Mouse (Mus musculus) urinary bladder, postnatal 14 days (tissue): Measurements from ENCODE around the gene Ncapg.
A peak's percentile ranks its signal among the peaks of the same experiment; 100 is the strongest.
"Not testable (repeated sequence)": the region's sequence is repeated elsewhere in the genome, so short reads cannot be mapped to it uniquely, and the experiment has no call there.

Experiments used
- DNase-seq: peaks from one replicate; pipeline ENCODE4 v3.0.0; 2021; ENCODE audit warnings: low spot score

The Ncapg gene

DNA sequence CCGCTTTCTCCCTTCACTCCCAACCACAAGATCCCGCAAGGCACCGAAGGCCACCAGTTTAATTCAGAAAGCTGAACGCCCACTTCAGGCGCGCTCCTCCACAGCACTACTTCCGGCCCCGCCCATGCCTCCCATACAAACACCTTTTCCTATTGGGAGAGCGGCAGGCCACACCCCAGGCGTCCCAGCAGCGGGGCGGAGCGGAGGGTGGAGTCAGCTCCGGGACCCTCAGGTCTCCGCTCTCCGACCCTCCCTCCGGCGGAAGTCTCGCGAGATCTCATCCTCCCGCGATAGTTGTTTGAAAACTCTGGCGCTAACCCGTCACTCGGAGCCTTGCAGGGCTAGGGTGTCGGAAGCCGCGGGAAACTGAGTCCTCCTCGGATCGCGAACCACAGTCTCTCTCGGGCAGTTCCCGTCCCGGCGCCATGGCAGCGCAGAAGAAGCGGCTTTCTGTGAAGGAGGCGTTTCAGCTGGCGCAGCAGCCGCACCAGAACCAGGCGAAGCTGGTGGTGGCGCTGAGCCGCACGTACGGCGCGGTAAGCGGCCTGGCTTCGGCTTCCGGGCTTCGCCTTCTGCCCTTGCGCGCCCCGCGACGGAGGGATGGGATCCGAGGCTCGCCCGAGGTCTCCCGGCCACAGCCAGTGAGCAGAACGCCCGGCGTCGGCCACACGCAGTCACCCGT lies at the start of gene Ncapg:
TSS of gene Ncapg (plus strand) at position 322 of the 682 bp plus-strand sequence.
- peak; percentile 100 for DNase-seq

DNA sequence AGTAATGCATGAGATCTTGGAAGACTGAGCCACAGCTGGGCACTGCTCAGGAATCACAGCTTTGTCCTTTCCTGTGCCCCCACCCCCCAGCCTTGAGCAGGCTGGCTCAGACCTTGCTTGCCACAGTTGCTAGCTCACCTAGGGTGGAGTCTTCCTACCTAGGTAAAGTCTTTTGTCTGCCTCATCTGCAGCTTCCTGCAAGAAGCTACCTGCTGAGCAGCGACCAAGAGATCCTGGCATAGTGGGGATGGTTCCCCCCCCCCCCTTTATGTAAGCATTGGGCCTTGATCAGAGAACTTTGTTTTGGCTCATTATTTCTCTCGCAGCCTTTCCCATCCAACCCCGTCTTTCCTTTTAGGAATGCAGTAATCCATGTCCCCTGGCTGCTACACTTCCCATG lies 48.2 kb upstream of the Ncapg start:
- DNase-seq = no peak

DNA sequence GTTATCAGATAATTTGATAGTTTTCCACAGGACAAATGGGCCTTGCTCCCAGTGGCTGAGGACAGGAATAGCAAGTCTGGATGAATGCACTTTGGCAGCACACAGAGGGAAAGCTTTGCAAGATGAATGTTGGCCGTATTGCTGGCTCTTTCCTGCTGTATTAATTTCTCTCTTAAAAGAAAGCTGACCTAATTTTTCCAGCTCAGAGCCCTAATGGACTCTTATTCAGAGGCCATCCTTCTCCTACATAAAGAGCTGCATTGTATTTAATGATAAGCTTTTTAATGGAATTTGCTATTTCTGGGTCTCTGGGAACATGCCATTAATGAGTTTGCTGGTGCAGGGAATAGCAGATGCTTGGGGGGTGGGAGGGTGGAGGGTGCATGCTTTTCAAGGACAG lies 41.9 kb upstream of the Ncapg start:
- DNase-seq = no peak

DNA sequence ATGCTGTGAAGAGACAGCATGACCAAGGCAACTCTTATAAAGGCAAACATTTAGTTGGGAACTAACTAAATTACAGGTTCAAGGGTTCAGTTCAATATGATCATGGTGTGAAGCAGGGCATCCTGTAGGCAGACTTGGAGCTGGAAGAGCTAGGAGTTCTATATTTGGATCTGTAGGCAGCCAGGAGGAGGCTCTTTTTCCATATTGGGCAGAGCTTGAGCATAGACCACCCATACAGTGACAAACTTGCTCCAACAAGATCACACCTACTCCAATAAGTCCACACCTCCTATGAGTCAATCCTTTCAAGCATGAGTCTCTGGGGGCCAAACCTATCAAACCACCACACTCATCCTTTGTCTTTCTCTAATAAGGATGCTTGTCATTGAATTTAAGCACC lies 40.2 kb upstream of the Ncapg start:
- DNase-seq = no peak

DNA sequence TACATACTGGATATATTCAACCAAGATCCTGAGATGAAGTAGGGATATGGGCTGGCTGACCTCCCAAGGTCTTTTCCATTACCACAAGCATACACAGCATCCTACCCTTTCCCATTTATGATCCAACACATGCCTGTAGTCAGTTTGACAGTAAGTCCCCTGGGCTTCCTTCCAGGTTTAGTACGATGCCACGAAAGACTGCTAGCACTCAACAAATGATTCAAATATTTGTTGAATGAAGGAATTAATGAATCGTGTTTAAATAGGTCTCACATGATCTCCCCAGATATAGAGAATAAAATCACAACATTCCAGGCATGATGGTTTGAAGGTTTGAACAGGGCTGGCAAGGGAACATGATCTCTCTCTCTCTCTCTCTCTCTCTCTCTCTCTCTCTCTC lies 31.3 kb upstream of the Ncapg start:
- no peak for DNase-seq

DNA sequence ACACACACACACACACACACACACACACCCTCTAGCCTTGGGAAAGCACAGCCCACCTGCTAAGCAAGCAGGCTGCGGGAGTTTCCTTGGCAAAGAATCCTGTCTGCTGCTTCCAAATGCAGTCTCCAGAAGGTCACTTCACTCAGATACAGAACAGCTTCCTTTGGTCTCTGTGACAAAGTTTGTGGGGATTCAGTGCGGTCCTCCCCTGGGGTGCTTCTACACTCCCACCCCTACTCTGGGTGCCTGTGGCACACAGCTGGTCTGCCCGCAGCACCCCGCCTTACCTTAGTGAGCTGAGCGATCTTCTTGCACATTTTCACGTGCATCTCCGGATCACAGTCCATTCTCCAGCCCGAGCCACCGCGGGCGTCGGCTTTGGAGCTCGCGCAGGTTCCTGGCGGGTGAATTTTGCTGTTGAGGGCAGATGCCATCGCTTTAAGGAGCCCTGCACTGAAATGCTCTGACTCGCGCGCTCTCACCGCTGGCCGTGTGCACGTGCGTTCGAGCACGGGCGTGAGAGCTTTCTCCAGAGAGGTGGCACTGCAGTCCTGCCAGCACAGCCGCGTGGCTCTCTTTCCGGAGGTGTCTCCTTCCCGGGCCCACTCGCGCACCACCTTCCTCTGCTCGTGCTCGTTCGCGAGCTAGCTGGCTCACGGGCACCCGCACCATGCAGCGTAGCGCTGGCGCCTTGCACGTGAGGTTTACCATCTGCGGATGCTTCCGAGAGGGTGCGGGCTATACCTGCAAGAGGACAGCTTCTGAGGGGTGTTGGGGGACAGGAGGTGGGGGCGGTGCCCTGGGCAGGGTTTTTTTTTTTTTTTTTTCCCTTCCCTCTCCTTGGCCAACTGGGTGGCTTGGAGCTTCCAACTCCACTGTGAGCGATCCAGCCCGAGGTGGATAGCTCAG lies 30.7 kb upstream of the Ncapg start, which contains the start of gene Fam184b:
TSS of gene Fam184b (minus strand) at position 809 of the 909 bp plus-strand sequence.
- DNase-seq = peak; percentile 21

DNA sequence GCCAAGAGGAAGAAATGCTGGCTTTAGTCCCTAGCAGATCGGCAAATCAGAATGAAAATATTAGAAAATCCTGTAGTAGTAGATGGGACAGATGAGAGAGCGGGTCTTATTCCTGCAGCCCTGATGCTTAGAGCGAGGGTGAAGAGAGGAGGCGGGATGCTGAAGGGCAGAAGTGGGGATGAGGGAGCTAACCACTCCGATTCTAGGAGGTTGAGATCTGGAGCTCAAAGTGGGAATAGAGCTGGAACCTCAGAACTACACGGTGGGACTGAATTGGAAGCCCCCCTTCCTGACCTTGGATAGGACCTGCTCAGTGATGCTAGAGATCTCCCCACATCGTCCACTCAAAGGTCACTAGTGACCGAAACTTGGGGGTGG lies 30.0 kb upstream of the Ncapg start:
- DNase-seq = no peak

DNA sequence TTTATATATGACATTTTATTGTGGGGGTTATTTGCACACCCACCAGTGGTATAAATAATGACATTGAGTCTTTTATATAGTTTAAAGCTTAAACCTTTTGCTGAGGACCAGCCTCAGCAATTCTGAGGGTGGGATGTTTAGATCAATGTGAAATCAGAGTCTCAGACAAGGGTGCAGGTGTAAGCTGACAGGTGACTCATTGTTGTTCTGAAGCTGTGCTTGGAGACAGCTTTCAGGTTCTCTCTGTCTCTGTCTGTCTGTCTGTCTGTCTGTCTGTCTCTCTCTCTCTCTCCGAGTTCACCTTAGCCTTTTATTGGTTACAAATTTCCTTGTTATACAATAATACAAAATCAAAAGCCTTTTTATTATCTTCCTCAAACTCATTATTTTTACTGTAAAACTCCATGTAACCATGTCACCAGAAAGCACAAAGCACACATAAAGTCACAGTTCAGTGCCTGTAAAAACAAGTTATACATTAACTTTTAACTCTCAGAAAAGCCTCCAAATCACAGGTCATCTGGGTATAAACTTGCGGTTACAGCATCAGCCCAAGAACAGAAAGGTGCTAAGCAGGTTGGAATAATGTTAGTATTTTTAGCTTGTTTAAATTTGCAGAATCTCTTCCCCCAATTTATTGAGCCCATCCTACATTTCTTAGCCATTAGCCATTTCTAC lies 18.6 kb upstream of the Ncapg start:
- DNase-seq = no peak

DNA sequence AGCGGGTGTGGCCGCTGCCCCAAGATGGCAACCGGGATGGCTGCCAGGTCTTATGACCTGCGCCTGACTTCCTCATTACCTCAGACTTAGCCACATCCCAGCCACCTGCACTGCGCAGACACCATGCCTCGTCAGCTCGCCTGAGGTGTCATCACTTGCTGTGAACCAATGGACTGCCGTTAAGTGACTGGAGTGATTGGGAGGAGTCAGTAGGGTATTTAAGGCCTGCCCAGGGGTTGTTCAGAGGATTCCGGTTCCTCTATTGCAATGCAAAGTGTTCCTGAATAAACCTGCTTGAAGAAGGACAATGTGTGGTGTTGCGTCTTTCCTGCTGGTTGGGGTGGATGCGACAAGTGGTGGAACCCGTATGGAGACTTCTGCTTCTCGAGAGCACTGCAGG lies 11.3 kb upstream of the Ncapg start:
- DNase-seq = not testable (repeated sequence)

DNA sequence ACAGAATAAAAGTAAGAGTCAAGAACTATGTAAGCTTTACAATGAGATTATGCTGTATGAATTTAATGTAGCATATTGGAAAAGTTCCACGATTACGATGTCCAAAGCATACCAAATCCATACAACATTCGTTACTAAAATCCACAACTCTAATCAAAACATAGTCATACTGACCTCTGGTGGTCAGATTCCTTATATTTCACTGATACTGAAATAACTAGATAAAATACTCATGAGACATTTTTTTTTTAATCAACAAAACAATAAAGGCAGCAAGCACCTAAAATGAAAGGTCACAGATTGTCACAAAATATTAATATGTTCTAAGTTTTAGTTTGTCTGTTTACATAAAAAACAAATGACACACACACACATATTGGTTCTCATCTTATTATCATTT lies 1.4 kb upstream of the Ncapg start:
- DNase-seq = no peak

DNA sequence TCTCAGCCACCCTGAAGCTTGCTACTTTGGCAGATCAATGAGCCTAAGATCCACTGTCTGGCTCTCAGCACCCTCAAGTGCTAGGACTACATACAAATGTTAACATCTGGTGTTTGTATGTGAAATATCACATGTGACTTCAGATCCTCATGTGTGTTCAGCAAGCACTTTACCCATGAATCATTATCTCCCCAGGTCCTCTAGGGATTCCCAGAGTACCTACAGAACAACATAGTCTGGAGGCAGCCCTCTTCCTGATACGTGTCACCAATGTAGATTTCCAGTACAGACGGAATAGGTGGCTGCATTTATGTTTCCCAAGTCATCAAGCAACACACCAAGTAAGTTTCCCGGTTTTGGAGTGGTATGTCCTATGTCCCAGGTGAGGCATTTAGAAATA lies 888 bp upstream of the Ncapg start:
- DNase-seq = no peak

DNA sequence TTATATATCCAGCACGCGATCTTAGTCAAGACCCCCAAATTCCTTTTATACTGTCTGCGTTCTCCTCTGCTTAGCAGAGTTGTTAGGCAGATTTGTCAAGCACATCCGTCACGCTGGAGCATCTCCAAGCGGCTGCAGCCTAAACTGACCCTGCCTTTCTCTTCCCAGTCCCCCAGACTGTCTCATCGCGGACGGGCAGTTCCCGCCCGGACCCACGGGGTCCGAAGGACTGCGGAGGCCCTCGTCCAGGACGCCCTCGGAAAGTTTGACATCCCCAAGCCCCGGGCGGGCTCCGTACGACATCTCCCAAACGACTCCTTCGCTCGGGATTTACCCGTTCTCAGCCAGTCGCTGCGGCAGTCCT lies 503 bp upstream of the Ncapg start:
- no peak for DNase-seq

DNA sequence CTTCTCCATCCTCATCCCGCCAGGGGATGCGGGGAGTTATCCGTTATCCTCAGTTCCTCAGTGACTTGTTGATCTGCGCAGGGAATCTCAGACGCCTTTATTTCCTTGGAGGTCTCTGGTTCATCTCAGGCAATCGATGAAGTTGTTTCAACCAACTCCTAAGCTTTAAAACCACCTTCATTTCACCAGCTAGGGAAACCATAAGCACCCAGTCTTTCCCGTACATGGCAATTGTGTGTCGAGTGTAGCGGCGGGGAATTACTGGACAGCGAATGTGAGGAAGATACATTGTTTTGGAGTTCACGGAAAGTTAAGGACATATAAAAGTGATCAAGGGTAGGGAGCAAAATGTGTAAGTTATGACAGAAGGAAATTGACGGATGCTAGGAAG lies 556 bp downstream of the Ncapg start:
- no peak for DNase-seq

DNA sequence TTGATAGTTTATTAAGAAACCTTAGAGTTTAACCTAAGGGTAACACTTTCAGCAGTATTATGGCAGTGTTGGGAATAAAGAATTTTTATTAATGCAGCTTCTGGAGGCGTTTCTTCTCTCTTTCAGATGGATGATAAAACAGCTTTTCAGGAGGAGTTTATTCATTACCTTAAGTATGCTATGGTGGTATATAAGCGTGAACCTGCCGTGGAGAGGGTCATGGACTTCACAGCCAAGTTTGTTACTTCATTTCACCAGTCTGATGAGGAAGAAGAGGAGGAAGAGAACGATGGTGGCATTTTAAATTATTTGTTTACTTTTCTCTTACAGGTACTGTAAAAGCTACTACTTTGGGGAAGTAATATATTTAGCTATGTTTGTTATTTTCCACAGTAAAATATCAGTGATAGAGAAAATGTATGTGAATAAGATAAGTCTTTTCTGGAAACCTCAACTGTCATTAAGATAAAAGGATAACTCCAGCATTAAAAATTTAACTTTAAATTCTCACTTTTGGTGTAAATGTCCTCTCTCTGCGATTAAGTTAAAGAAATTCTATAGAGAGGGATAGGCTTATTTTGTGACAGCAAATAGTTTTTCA lies 1.3 kb downstream of the Ncapg start:
- DNase-seq = no peak

DNA sequence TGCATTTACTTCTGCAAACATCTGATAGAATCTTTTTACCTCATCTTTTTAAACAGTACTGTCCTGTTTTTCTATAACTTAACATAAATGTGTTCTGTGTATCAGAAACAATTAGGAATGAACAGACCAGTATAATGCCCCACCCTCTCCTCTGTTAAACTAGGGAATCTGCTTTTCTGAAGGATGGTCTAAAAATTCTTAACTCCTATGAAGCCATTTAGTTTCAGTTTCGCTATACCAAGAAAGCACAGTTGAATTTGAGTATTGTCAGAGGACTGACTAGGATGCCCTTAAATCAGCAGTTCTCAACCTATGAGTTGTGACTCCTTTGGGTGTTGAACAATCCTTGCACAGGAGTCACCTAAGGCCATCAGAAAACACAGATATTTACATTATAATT lies 5.3 kb downstream of the Ncapg start:
- no peak for DNase-seq

DNA sequence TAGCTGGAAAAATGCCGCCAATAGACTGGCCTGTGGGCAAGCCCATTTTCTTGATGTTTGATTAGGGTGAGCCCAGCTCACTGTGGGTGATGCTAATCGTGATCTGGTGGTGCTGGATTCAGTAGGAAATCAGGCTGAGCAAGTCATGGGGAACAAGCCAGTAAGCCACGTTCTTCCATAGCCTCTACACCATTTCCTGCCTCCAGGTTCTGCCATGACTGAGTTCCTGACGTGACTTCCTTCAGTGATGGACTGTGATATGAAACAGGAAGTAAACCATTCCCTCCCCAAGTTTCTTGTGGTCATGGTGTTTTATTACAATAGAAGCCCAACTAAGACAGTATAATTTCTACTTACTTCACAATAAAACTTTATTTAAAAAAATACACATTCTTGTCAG lies 7.9 kb downstream of the Ncapg start:
- DNase-seq = no peak

DNA sequence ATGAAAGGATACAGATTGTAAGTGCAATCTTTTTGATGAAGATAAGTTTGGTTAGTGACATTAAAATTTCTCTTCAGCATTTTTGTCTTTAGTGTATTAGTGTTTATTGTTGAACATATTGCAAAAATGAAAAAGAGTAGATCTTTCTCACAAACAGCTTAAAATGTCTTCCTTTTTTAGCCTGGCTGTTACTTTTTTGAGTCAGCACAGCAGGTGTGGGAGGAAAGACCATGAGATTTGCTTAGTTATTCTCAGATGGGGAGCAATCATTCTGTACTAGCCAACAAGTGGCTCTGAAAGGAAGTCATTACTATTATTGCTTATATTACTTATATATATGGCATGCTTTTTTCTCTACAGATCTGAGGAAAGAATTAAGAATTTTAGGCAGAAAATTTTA lies 10.2 kb downstream of the Ncapg start:
- DNase-seq = no peak

DNA sequence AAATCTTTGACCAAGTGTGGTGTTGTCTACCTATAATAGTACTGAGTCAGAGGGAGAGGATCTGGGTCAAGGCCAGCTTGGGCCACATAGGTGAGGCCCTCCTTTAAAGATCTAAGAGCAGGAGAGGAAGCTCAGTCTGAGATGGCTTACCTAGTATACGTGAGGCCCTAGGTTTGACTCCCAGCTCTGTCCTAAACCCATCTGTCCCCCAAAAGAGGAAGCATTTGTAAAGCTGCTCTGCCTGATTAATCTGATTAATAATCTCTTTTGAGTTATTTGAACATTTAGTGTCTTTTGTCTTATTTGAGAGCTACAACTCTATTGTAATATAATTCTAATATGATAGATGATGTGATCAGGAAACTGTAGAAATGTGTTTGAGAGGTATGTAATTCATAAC lies 13.7 kb downstream of the Ncapg start:
- no peak for DNase-seq

DNA sequence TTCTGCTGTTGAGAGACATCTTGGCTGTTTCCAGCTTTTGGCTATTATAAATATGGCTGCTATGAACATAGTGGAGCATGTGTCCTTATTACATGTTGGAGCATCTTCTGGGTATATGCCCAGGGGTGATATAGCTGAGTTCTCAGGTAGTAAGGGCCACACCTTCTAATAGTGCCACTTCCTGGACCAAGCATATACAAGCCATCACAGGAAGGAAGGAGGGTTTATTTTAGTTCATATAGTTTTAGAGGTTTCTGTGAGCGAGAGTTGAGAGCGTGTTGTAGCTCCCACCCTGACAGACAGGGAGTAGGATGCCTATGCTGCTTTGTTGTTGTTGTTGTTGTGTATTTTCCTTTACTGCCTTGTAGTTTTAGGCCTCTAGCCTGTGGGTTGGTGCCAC lies 15.5 kb downstream of the Ncapg start:
- no peak for DNase-seq

DNA sequence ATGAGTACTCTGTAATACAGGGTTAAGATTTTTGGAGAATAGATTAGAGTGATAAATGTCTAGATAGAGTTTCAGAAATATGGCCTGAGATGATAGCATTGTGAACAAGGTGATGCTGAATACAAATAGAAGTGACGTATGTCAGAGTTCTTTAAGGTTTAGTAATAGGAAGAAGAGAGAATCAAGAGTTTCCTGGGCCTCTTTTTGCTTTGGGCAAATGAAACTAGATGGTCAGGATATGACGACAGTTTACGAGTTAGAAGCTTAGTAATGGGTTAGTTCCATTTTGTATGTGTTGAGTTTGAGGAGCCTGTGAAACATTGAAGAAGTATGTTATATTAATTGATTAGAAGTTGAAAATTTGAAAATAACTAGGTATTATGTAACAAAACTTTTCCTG lies 16.5 kb downstream of the Ncapg start:
- DNase-seq = no peak

DNA sequence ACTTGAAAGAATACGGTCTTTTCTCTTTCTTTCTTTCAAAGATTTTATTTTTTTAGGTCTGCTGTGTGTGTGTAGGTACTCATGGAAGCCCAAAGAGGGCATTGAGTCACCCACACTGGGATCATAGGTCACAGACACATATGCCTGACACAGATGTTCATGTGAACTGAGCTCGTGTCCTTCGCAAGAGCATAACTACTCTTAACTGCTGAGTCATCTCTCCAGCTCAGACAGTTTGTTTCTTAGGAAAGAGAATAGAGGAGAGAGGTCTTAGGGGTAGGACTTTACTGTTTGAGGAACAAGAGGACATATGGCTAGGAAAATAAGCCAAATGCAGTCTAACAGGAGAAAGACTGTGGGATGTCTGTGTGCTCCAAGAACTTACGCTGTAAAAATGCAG lies 19.4 kb downstream of the Ncapg start:
- DNase-seq = no peak

DNA sequence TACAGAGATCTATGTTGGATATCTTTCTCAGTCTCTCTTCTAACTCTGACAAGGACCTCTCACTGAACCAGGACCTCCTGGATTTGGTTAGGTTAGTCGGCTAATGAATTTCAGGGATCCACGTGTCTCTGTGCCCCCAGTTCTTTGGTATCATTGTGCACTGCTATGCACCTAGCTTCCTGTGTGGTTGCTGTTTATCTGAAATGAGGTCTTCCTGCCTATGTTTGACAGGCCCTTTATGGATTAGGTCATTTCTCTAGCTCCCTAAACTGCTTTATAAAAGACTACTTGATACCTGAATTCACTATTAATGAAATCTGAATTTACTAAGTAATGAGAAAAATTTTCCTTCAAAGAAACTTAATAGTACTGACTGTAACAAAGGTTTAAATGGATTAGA lies 21.1 kb downstream of the Ncapg start:
- no peak for DNase-seq

DNA sequence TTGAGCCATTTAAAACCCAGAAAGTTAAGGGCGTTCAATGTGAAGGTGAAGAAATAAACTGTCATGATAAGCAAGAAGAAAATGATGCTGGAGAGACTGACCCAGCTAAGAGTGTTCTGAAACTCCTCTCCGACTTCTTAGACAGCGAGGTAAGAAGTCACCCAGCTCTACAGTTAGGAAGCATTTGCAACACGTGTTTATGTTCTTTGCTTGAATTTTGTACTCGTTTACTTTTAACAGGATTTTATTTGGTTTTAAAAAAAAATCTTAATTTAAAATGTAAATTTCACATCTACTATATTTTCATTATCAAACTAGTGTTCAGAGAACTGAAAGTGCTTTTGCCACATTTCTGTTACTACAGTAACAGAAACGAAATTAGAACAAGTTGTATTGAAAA lies 22.0 kb downstream of the Ncapg start:
- no peak for DNase-seq
